Mouse (Mus musculus) adrenal gland, adult 2 months (tissue): ENCODE results near the gene Coq10b. TPM values are rescaled to one million over a fixed set of nuclear protein-coding genes. Genes with fewer than 3 reads are reported as not detected.
"Not testable (repeated sequence)": the region's sequence is repeated elsewhere in the genome, so short reads cannot be mapped to it uniquely, and the experiment has no call there.

Source experiments
- DNase-seq: peaks from one replicate; pipeline ENCODE4 v3.0.0; 2021
- long read RNA-seq: library from polyadenylated mRNA; stranded (forward); transcript quantifications from one replicate; pipeline ENCODE4 v2.0.0, GENCODE M21; 2021
- polyA plus RNA-seq: library from polyadenylated mRNA; depleted of rRNA; stranded (reverse); fragments of >200 nt; gene quantifications from 2 replicates; pipeline ENCODE4 v1.2.3, GENCODE M21; 2012; rRNA removed
- total RNA-seq, 2 experiments: library from RNA; stranded (reverse); gene quantifications; 2 replicates each; pipeline ENCODE4 v1.2.3; 2021

Coq10b gene
- 100 to 1,000 TPM in 1 of 2 experiments, 10 to 100 TPM in 1; 89.5 to 135 TPM for total RNA-seq
- polyA plus RNA-seq = 24.3 and 24.4 TPM in 2 replicates
- long read RNA-seq, transcript Coq10b-201 (5 exons, 1,733 nt) = major isoform, 51 of 54 reads
- long read RNA-seq, partial matches to known transcripts = 0 of 54 reads
- long read RNA-seq, other reads (novel, unspliced or antisense) = 2 of 54 reads

- peak; percentile 100 for DNase-seq
Observed at GRCm38 (mm10) chr1:55052355-55052953, at the start of gene Coq10b. Gene Coq10b, plus strand, starts transcription at chr1:55052770.

- DNase-seq = not testable (repeated sequence)
Observed at GRCm38 (mm10) chr1:55008313-55008712, 44.3 kb upstream of the Coq10b start.

- no peak for DNase-seq
Observed at GRCm38 (mm10) chr1:55012513-55012912, 40.1 kb upstream of the Coq10b start.

- DNase-seq = no peak
Observed at GRCm38 (mm10) chr1:55021907-55022306, 30.7 kb upstream of the Coq10b start.

GRCm38 (mm10) chr1:55025656-55026430, 26.7 kb upstream of the Coq10b start:
- DNase-seq = peak; percentile 23

- no peak for DNase-seq
Observed at GRCm38 (mm10) chr1:55026444-55027252, 25.9 kb upstream of the Coq10b start.

GRCm38 (mm10) chr1:55027253-55027801, 25.2 kb upstream of the Coq10b start, which contains the start of gene Sf3b1:
Gene Sf3b1, minus strand, starts transcription at chr1:55027481.
- peak; percentile 97 for DNase-seq

GRCm38 (mm10) chr1:55027966-55028365, 24.6 kb upstream of the Coq10b start:
- DNase-seq = no peak

GRCm38 (mm10) chr1:55028512-55029249, 23.9 kb upstream of the Coq10b start:
- DNase-seq = no peak

- DNase-seq = no peak
Observed at GRCm38 (mm10) chr1:55029446-55029845, 23.1 kb upstream of the Coq10b start.

GRCm38 (mm10) chr1:55031026-55031779, 21.4 kb upstream of the Coq10b start:
- DNase-seq = no peak

- no peak for DNase-seq
Observed at GRCm38 (mm10) chr1:55039944-55040343, 12.6 kb upstream of the Coq10b start.

GRCm38 (mm10) chr1:55041691-55042090, 10.9 kb upstream of the Coq10b start:
- no peak for DNase-seq

- DNase-seq = no peak
Observed at GRCm38 (mm10) chr1:55042246-55042645, 10.3 kb upstream of the Coq10b start.

GRCm38 (mm10) chr1:55043164-55043563, 9.4 kb upstream of the Coq10b start:
- DNase-seq = no peak

- no peak for DNase-seq
Observed at GRCm38 (mm10) chr1:55048841-55049587, 3.6 kb upstream of the Coq10b start.

GRCm38 (mm10) chr1:55051671-55052070, 899 bp upstream of the Coq10b start:
- DNase-seq = no peak

- peak; percentile 93 for DNase-seq
Observed at GRCm38 (mm10) chr1:55053005-55053404, 435 bp downstream of the Coq10b start.

GRCm38 (mm10) chr1:55053596-55053995, 1.0 kb downstream of the Coq10b start:
- no peak for DNase-seq
